Mouse (Mus musculus): Measurements from ENCODE around the gene Klf1. TPM values are rescaled to one million over a fixed set of nuclear protein-coding genes. Genes with fewer than 3 reads are reported as not detected.
A peak's percentile ranks its signal among the peaks of the same experiment; 100 is the strongest.

The Klf1 gene
- polyA plus RNA-seq, 1 experiment from 2014 or later = 4.0 TPM

GRCm38 (mm10) chr8:84921596-84921995 is 19.9 kb downstream of the Klf1 start:
- Histone ChIP-seq H3K4me2 (replicated peaks) (no peak overlapping the region), H3K27me3 (replicated peaks) (peaks cover 51% of the 10 kb centered on the region), H3K9me3 (no peaks in the 10 kb centered on the region), H3K4me1 (no peaks in the 10 kb centered on the region), H3K27ac (no peak overlapping the region), H3K4me3 (no peak overlapping the region), H3K9ac (no peak overlapping the region), H3K36me3 (peaks cover 61% of the 10 kb centered on the region)
- 92% methylated on average over 2 of the region's 2 CpGs for WGBS
- ATAC-seq (ENCODE audit: low FRiP score, low read depth) = no peak

DNA sequence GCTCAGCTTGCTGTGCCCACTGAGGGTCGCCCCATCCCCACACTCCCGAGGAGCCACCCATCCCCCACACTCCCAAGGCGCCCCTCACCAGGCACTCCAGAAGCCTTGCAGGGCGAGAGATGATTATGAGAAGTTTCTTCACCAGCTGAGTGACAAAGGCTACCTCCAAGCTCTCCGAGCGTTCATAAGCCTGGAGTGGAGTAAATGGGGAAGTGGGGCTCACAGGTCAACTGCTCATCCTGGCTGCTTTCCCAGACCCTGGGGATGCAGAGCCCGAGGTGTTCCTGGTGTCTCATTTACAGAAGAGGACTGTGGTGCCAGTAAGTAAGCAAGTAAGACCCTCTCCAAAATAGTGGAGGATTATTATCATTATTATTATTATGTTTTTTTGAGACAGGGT is 23.8 kb downstream of the Klf1 start:
- H3K36me3 ChIP-seq = peaks cover 52% of the 10 kb centered on the region
- H3K27ac ChIP-seq = no peak overlapping the region
- 82% methylated on average over 7 of the region's 7 CpGs for WGBS
- H3K4me2 ChIP-seq (replicated peaks) = no peak overlapping the region; the same call in 1 of the 2 replicates
- no peak for ATAC-seq (ENCODE audit: low FRiP score, low read depth)
- H3K27me3 ChIP-seq (replicated peaks) = peaks cover 51% of the 10 kb centered on the region
- no peak overlapping the region for H3K9ac ChIP-seq
- no peaks in the 10 kb centered on the region for H3K9me3 ChIP-seq
- peaks cover 13% of the 10 kb centered on the region for H3K4me1 ChIP-seq
- H3K4me3 ChIP-seq = no peak overlapping the region

- ATAC-seq (ENCODE audit: low FRiP score, low read depth) = no peak
- H3K9ac ChIP-seq = no peak overlapping the region
These were observed 25.8 kb downstream of the Klf1 start for GRCm38 (mm10) chr8:84927513-84927912.

DNA sequence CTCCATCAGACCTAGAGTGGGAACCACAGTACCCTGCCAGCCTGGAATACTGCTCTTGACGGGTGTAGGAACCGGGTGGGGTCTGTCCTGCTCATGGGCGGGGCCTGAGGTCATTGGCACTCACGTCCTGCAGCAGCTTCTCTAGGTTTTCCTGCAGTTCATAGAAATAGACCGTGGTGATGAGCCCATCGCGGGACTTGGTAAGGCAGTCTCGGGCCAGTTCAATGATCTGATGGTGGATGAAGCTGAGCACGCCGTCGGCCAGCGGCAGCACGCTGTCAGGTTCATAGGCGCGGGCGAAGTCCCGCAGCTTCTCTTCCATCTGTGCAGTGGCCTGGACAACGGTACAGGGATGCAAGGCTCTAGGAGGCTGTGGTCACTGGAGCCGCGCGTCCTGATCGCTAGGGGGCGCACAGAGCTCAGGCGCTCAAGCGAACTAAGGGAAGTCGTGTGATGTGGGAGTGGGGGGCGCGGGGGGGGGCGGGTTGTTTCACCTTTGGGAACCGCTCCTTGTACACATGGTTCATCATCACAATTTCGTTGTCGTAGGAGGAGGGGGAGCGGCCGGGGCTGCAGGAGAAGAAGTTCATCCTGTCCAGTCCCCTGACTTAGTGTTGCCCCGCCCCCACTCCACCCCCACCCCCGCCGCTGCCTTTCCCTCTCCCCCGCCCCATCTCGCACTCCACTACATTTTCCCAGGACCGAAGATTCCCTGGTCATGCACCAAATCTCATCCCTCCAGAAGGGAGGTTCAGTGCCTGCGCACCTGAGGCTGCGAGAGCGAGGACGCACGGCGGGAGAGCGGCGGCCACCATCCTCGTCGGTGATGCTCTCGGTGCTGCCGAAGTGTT is 27.0 kb downstream of the Klf1 start:
- H3K27me3 ChIP-seq (replicated peaks) = peaks cover 54% of the 10 kb centered on the region
- peaks cover 14% of the 10 kb centered on the region for H3K4me1 ChIP-seq
- peak overlapping the region; percentile 6; the same call in 1 of the 2 replicates for H3K9ac ChIP-seq
- 4% methylated on average over 50 of the region's 52 CpGs for WGBS
- H3K36me3 ChIP-seq = peaks cover 36% of the 10 kb centered on the region
- ATAC-seq (ENCODE audit: low FRiP score, low read depth) = peak; percentile 80
- H3K4me3 ChIP-seq = peak overlapping the region; percentile 29
- H3K9me3 ChIP-seq = no peaks in the 10 kb centered on the region
- H3K4me2 ChIP-seq (replicated peaks) = peak overlapping the region; percentile 67
- no peak overlapping the region for H3K27ac ChIP-seq

More at GRCm38 (mm10) chr8:84927513-84927912, 25.8 kb downstream of the Klf1 start:
- 87% methylated on average over 1 of the region's 1 CpGs for WGBS
- peaks cover 53% of the 10 kb centered on the region for H3K27me3 ChIP-seq (replicated peaks)
- no peak overlapping the region for H3K27ac ChIP-seq
- H3K4me3 ChIP-seq = no peak overlapping the region
- H3K36me3 ChIP-seq = peaks cover 39% of the 10 kb centered on the region
- H3K4me2 ChIP-seq (replicated peaks) = no peak overlapping the region
- no peaks in the 10 kb centered on the region for H3K9me3 ChIP-seq
- peaks cover 13% of the 10 kb centered on the region for H3K4me1 ChIP-seq

GRCm38 (mm10) chr8:84930582-84930981 is 28.9 kb downstream of the Klf1 start:
- ATAC-seq (ENCODE audit: low FRiP score, low read depth) = no peak
- 90% methylated on average over 13 of the region's 13 CpGs for WGBS
- H3K27ac ChIP-seq = no peak overlapping the region
- peaks cover 25% of the 10 kb centered on the region for H3K36me3 ChIP-seq
- no peak overlapping the region for H3K4me2 ChIP-seq (replicated peaks)
- no peaks in the 10 kb centered on the region for H3K9me3 ChIP-seq
- H3K9ac ChIP-seq = 0 out of 2 replicates have a peak overlapping the region, but pooled peaks have one; percentile 21
- peaks cover 33% of the 10 kb centered on the region for H3K4me1 ChIP-seq
- peaks cover 66% of the 10 kb centered on the region for H3K27me3 ChIP-seq (replicated peaks)
- H3K4me3 ChIP-seq = no peak overlapping the region

DNA sequence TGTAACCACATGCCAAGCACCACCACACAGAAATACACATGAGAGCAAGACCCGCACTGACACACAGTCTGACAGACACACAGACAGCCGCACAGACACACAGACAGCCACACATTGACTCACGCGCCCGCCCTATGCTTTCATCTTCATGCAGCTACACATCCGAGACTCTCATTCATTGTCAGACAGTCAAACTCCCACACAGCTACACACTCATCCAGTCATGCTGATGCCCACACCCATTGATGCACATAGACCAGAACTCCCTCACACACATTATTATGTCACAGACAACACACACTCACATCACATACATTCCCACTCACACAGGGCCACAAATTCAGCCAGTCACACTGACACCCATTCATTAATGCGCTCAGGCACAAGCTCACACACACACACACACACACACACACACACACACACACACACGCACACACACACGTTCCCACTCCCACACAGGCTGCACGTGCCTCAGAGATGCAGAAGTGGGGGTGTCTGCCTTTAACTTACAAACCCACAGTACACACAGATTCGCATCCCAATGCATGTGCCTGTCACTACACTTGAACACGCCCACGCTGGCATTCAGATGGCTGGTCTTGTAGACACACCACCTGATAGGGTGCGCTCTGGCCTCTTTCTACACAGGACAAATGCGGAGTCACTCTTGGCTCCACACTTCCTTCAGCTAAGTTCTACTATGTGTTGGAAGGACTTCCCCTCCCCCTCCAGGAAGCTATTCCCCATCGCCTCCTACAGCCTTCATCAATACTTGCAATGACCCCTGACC is 32.2 kb downstream of the Klf1 start:
- Histone ChIP-seq H3K27me3 (replicated peaks) (peaks cover 65% of the 10 kb centered on the region), H3K27ac (no peak overlapping the region), H3K4me2 (replicated peaks) (peak overlapping the region; percentile 80)

GRCm38 (mm10) chr8:84934860-84935259 is 33.1 kb downstream of the Klf1 start:
- Histone ChIP-seq H3K9me3 (no peaks in the 10 kb centered on the region), H3K9ac (0 out of 2 replicates have a peak overlapping the region, but pooled peaks have one; percentile 38), H3K4me3 (peak overlapping the region; percentile 69), H3K27me3 (replicated peaks) (peaks cover 59% of the 10 kb centered on the region), H3K4me1 (peaks cover 33% of the 10 kb centered on the region), H3K36me3 (peaks cover 7% of the 10 kb centered on the region), H3K27ac (no peak overlapping the region), H3K4me2 (replicated peaks) (peak overlapping the region; percentile 80)
- 1% methylated on average over 15 of the region's 15 CpGs for WGBS
- peak; percentile 75 for ATAC-seq (ENCODE audit: low FRiP score, low read depth)

More for the DNA sequence above, 32.2 kb downstream of the Klf1 start:
- H3K4me3 ChIP-seq = peak overlapping the region; percentile 69; the same call in 1 of the 2 replicates
- no peak for ATAC-seq (ENCODE audit: low FRiP score, low read depth)
- no peak overlapping the region for H3K9ac ChIP-seq
- no peaks in the 10 kb centered on the region for H3K9me3 ChIP-seq
- H3K36me3 ChIP-seq = peaks cover 7% of the 10 kb centered on the region
- peaks cover 39% of the 10 kb centered on the region for H3K4me1 ChIP-seq
- WGBS = 80% methylated on average over 16 of the region's 16 CpGs

DNA sequence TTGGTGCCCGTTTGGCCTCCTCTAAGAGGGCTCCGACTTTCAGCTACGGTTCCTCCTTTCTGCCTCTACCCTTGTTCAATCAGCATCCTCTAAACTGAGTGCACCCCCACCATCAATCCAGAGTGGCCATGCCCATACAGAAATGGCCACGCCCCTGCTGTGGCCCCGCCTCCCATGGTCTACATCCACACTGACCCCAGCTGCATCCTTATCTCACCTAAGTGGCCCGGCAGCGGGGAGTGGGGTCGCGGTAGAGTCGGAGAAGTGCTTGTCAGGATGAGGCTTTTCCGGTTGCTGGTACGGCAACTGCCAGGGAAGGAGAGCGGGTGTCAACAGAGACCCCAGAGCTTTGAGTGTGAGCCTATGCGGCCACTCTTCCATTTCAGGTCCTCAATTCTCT is 33.8 kb downstream of the Klf1 start:
- Histone ChIP-seq H3K27ac (no peak overlapping the region), H3K4me1 (peaks cover 33% of the 10 kb centered on the region), H3K4me2 (replicated peaks) (peak overlapping the region; percentile 80), H3K9ac (peak overlapping the region; percentile 38; the same call in 1 of the 2 replicates), H3K4me3 (peak overlapping the region; percentile 69), H3K27me3 (replicated peaks) (peaks cover 53% of the 10 kb centered on the region), H3K36me3 (peaks cover 4% of the 10 kb centered on the region), H3K9me3 (no peaks in the 10 kb centered on the region)
- peak; percentile 10; the same call in 1 of the 2 replicates for ATAC-seq (ENCODE audit: low FRiP score, low read depth)
- WGBS = 6% methylated on average over 14 of the region's 14 CpGs

DNA sequence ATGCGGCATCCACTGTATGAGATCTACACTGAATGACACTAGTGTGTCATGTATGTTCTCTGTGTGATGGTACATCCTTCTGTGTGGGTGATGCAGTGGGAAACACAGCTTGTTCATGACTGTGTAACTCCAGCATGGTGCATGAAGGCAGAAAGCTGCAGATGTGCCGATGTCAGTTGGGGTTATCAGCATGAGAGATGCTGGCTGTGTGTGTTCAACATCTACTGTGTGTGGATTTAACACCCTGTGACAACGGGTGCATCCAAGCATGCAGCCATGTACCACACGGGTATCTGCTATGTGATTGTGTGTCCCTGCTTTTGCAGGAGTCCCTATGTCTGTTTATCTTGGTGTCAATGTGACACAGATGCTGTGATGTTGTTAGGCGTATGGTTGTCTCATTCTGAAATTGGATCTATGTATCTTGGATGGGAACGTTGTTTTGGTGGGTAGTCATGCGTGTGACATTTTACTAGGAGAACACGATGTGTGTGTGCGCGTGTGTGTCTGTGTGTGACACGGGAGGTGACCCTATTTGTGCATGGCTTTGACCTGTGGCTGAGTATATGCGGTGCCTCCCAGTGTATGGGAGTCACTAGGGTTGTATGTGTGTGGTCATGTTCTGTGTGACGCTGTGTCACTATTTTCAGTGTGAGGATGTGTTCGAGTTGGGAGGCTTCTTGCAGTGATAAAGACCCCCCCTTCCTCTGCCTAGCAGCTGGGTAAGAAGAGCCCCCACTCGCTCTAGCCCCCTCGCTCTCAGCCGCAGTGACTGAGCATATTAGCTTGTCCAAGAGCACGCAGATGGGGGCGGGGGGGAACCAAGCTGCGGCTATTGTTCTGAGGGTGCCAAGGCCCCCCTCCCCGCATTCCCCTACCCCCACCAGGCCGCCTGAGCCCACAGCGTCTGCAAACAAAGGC is 34.6 kb downstream of the Klf1 start:
- Histone ChIP-seq H3K27ac (peak overlapping the region; percentile 75), H3K36me3 (no peaks in the 10 kb centered on the region), H3K27me3 (replicated peaks) (peaks cover 47% of the 10 kb centered on the region), H3K9ac (peak overlapping the region; percentile 88), H3K4me1 (peaks cover 33% of the 10 kb centered on the region), H3K9me3 (no peaks in the 10 kb centered on the region), H3K4me3 (peak overlapping the region; percentile 69), H3K4me2 (replicated peaks) (peak overlapping the region; percentile 80)
- WGBS = 19% methylated on average over 23 of the region's 23 CpGs
- ATAC-seq (ENCODE audit: low FRiP score, low read depth) = peak; percentile 48

- Histone ChIP-seq H3K4me2 (replicated peaks) (peak within 1 kb of the TSS; percentile 80), H3K4me1 (peaks cover 33% of the 10 kb centered on the region), H3K36me3 (no peaks in the 10 kb centered on the region), H3K27me3 (replicated peaks) (peaks cover 39% of the 10 kb centered on the region), H3K9ac (peak within 1 kb of the TSS; percentile 88), H3K4me3 (peak within 1 kb of the TSS; percentile 69), H3K27ac (peak within 1 kb of the TSS; percentile 75), H3K9me3 (no peaks in the 10 kb centered on the region)
- under 1% methylated on average over 50 of the region's 50 CpGs for WGBS
- ATAC-seq (ENCODE audit: low FRiP score, low read depth) = peak; percentile 57
These were observed 35.3 kb downstream of the Klf1 start, which contains the start of gene Mast1 for GRCm38 (mm10) chr8:84936962-84937546. TSS of gene Mast1 (minus strand) at chr8:84937359.
